In the genomic region with DNA sequence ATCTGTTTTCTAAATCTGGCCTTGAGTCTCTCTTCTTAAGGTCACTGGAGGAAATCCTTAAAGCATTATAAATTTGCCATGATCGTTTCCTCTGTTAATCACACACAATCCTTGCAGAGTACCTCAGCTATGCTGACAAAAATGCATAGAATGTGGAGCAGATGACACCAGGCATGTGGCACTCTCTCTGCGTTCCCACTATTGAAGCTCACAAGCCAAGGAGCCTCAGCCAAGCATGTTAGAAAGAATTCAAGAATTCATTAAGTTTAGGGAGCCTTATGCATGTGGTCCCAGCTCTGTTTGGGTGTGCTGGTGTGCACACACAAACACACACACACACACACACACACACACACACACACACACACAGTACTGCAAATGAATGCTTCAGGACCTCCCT, we compare ENCODE assay signal across 15 mouse cellular contexts.
"Had no signal": no experiment of that assay in that cellular context is flagged by ENCODE, and none has a peak within 500 bp of the region (broad histone marks: within the 10 kb centered on the region; RNA-seq: fewer than 3 reads in every experiment).

No protein-coding gene starts in this region.

- H3K4me3 ChIP-seq: kidney, embryonic 15.5 days; left cerebral cortex, adult 2 months; limb, embryonic 10.5 days; liver, embryonic 15.5 days; megakaryocyte, embryonic 14.5 days; neural tube, embryonic 12.5 days had no signal

- H3K27ac ChIP-seq: kidney, embryonic 15.5 days; left cerebral cortex, adult 2 months; limb, embryonic 10.5 days; liver, embryonic 15.5 days; macrophage; neural tube, embryonic 12.5 days had no signal

- DNase-seq: kidney, adult 18-20 months; kidney, postnatal 25 days; lung, adult 2 months; lung, postnatal 10 days; midbrain, embryonic 14.5 days; thymus, adult 18-20 months; thymus, postnatal 14 days had no signal

- H3K9ac ChIP-seq: kidney, embryonic 15.5 days; liver, embryonic 15.5 days; neural tube, embryonic 12.5 days had no signal

- H3K4me1 ChIP-seq: liver, embryonic 15.5 days; megakaryocyte, embryonic 14.5 days had no signal

- H3K36me3 ChIP-seq: kidney, embryonic 15.5 days; limb, embryonic 10.5 days; liver, embryonic 15.5 days; neural tube, embryonic 12.5 days had no signal

- H3K27me3 ChIP-seq: kidney, embryonic 15.5 days; liver, embryonic 15.5 days; megakaryocyte, embryonic 14.5 days; neural tube, embryonic 12.5 days had no signal

- H3K4me2 ChIP-seq: kidney, embryonic 15.5 days; liver, embryonic 11.5 days; liver, embryonic 15.5 days; neural tube, embryonic 12.5 days had no signal

- H3K9me3 ChIP-seq: kidney, embryonic 15.5 days; limb, embryonic 10.5 days; liver, embryonic 15.5 days; megakaryocyte, embryonic 14.5 days; neural tube, embryonic 12.5 days had no signal
